Comparison of ENCODE assay signal across 35 mouse cellular contexts in the genomic region with DNA sequence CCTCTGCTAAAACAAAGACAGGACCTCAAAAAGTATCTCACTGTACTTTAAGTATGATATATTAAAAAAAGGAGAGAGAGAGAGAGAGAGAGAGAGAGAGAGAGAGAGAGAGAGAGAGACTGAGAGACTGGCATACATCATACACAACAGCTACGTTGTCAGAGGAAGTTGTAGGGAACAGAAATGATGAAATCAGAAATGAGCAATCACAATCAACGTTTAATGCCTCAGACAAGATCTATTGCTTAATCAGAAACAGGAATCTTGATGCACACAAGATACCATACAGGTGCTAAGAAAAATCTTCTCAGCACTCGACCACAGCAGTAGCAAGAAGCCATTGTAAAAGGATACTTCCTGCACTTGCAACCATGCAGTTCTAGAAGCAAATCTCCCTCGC.
"Had no signal": no experiment of that assay in that cellular context is flagged by ENCODE, and none has a peak within 500 bp of the region (broad histone marks: within the 10 kb centered on the region; RNA-seq: fewer than 3 reads in every experiment).

No protein-coding gene starts in this region.

- ATAC-seq: hindbrain, embryonic 16.5 days; hindbrain, postnatal 0 days; inflammation-experienced regulatory T-cells, adult 6 months; intestine, embryonic 15.5 days; intestine, embryonic 16.5 days; intestine, postnatal 0 days had no signal

- DNase-seq: heart, postnatal 10 days; heart, postnatal 14 days; heart, postnatal 36 days; heart, postnatal 4 days; kidney, adult 11 months; kidney, adult 18-20 months; kidney, adult 2 months; kidney, adult 8-10 months; kidney, adult 9 months; kidney, postnatal 14 days; kidney, postnatal 25 days; kidney, postnatal 36 days; kidney, postnatal 4 days; layer of hippocampus, adult 9-11 months; layer of hippocampus, postnatal 36 days had no signal

- H3K4me2 ChIP-seq: heart, embryonic 11.5 days; heart, embryonic 12.5 days; heart, embryonic 13.5 days; heart, embryonic 15.5 days; hindbrain, embryonic 12.5 days; hindbrain, embryonic 13.5 days; hindbrain, embryonic 14.5 days; hindbrain, embryonic 15.5 days; intestine, embryonic 15.5 days; kidney, embryonic 15.5 days had no signal

- H3K27me3 ChIP-seq: heart, embryonic 12.5 days; heart, embryonic 13.5 days; heart, embryonic 15.5 days; hindbrain, embryonic 12.5 days; hindbrain, embryonic 13.5 days; hindbrain, embryonic 15.5 days; intestine, embryonic 15.5 days; kidney, embryonic 15.5 days had no signal

- H3K9ac ChIP-seq: heart, embryonic 12.5 days; heart, embryonic 13.5 days; heart, embryonic 15.5 days; hindbrain, embryonic 12.5 days; hindbrain, embryonic 13.5 days; hindbrain, embryonic 14.5 days; hindbrain, embryonic 15.5 days; intestine, embryonic 15.5 days; kidney, embryonic 15.5 days had no signal

- H3K9me3 ChIP-seq: heart, embryonic 10.5 days; heart, embryonic 12.5 days; heart, embryonic 13.5 days; heart, embryonic 15.5 days; hindbrain, embryonic 10.5 days; hindbrain, embryonic 12.5 days; hindbrain, embryonic 13.5 days; hindbrain, embryonic 15.5 days; intestine, embryonic 15.5 days; kidney, embryonic 15.5 days had no signal

- H3K36me3 ChIP-seq: heart, embryonic 10.5 days; heart, embryonic 12.5 days; heart, embryonic 13.5 days; heart, embryonic 15.5 days; hindbrain, embryonic 10.5 days; hindbrain, embryonic 12.5 days; hindbrain, embryonic 13.5 days; hindbrain, embryonic 15.5 days; intestine, embryonic 15.5 days; kidney, embryonic 15.5 days had no signal

- H3K4me3 ChIP-seq: heart, embryonic 10.5 days; heart, embryonic 12.5 days; heart, embryonic 13.5 days; heart, embryonic 15.5 days; hindbrain, embryonic 10.5 days; hindbrain, embryonic 12.5 days; hindbrain, embryonic 13.5 days; hindbrain, embryonic 15.5 days; intestine, embryonic 15.5 days; kidney, embryonic 15.5 days; layer of hippocampus, adult 2 months; left cerebral cortex, adult 2 months had no signal

- H3K27ac ChIP-seq: heart, embryonic 10.5 days; heart, embryonic 13.5 days; heart, embryonic 15.5 days; hindbrain, embryonic 10.5 days; hindbrain, embryonic 12.5 days; hindbrain, embryonic 13.5 days; hindbrain, embryonic 14.5 days; hindbrain, embryonic 15.5 days; hindbrain, postnatal 0 days; intestine, embryonic 15.5 days; kidney, embryonic 15.5 days; kidney, postnatal 0 days; layer of hippocampus, adult 2 months; left cerebral cortex, adult 2 months had no signal

- H3K4me1 ChIP-seq: heart, embryonic 10.5 days; heart, embryonic 12.5 days; heart, embryonic 13.5 days; heart, embryonic 15.5 days; hindbrain, embryonic 10.5 days; hindbrain, embryonic 12.5 days; hindbrain, embryonic 13.5 days; hindbrain, embryonic 15.5 days; intestine, embryonic 15.5 days; kidney, embryonic 15.5 days had no signal
